Mouse (Mus musculus) intestine, embryonic 14.5 days (tissue): Measurements from ENCODE around the gene Nrtn. TPM values are rescaled to one million over a fixed set of nuclear protein-coding genes. Genes with fewer than 3 reads are reported as not detected.

ENCODE experiments used
- polyA plus RNA-seq: library from polyadenylated mRNA; unstranded; fragments of >200 nt; fragmentation: Nextera tagmentation; extraction: Ambion mirVana; gene quantifications from 2 replicates; pipeline ENCODE4 v1.2.1, GENCODE M21; 2014

Nrtn gene
- polyA plus RNA-seq, 1 experiment from 2014 or later: 15.6 TPM

Other genes with a start within 250 kb of the Nrtn start
- gene Znrf4, start 245.1 kb downstream of the Nrtn start, polyA plus RNA-seq: not detected in 2 replicates
- gene Gm20219, start 203.1 kb downstream of the Nrtn start, polyA plus RNA-seq: 2.2 and 2.8 TPM in 2 replicates
- 57.1 and 59.9 TPM in 2 replicates for gene Safb2, start 172.9 kb downstream of the Nrtn start, polyA plus RNA-seq
- gene Safb, start 172.7 kb downstream of the Nrtn start, polyA plus RNA-seq: 73.3 and 81.8 TPM in 2 replicates
- 273 and 284 TPM in 2 replicates for gene 2410015M20Rik, start 147.8 kb downstream of the Nrtn start, polyA plus RNA-seq
- 2,427 and 2,673 TPM in 2 replicates for gene Rpl36, start 144.1 kb downstream of the Nrtn start, polyA plus RNA-seq
- gene Lonp1, start 130.6 kb downstream of the Nrtn start, polyA plus RNA-seq: 64.5 and 71.2 TPM in 2 replicates
- gene Catsperd, start 129.4 kb downstream of the Nrtn start, polyA plus RNA-seq: 0.93 and 1.1 TPM in 2 replicates
- 89.6 and 96.7 TPM in 2 replicates for gene Ranbp3, start 84.2 kb downstream of the Nrtn start, polyA plus RNA-seq
- gene Ndufa11, start 39.8 kb downstream of the Nrtn start, polyA plus RNA-seq: 494 and 522 TPM in 2 replicates
- gene Vmac, start 39.5 kb downstream of the Nrtn start, polyA plus RNA-seq: 21.2 and 21.3 TPM in 2 replicates
- gene Dus3l, start 7.2 kb upstream of the Nrtn start, polyA plus RNA-seq: 45.6 and 47.4 TPM in 2 replicates
- 1.7 and 2.3 TPM in 2 replicates for gene Prr22, start 12.7 kb upstream of the Nrtn start, polyA plus RNA-seq
- gene Rfx2, start 73.5 kb upstream of the Nrtn start, polyA plus RNA-seq: 4.5 and 4.9 TPM in 2 replicates
- not detected in 2 replicates for gene Acsbg2, start 116.9 kb upstream of the Nrtn start, polyA plus RNA-seq
- 0.12 and 0.34 TPM in 2 replicates for gene 1700061G19Rik, start 117.9 kb upstream of the Nrtn start, polyA plus RNA-seq
- 26.7 and 30.4 TPM in 2 replicates for gene Mllt1, start 177.9 kb upstream of the Nrtn start, polyA plus RNA-seq
- gene Acer1, start 224.6 kb upstream of the Nrtn start, polyA plus RNA-seq: 0.09 and 0.28 TPM in 2 replicates
- gene Clpp, start 232.8 kb upstream of the Nrtn start, polyA plus RNA-seq: 186 and 190 TPM in 2 replicates
- 48.0 and 49.1 TPM in 2 replicates for gene Alkbh7, start 239.8 kb upstream of the Nrtn start, polyA plus RNA-seq
- gene Pspn, start 242.5 kb upstream of the Nrtn start, polyA plus RNA-seq: not detected in 2 replicates